Comparison of ENCODE assay signal across 8 mouse cellular contexts in genomic region chr11:94732773-94733172, GRCm38 (mm10). TPM values are rescaled to one million over a fixed set of nuclear protein-coding genes. Genes with fewer than 3 reads are reported as not detected.
DNase-seq lines count a peak whose midpoint lies in the region; ATAC-seq and TF ChIP-seq lines count a peak whose summit lies in the region.

No protein-coding gene starts in this region.

- ATAC-seq in forebrain, embryonic 13.5 days, result no peak
- ATAC-seq in midbrain, embryonic 15.5 days (replicated peaks), result no peak

- H3K4me2 ChIP-seq in forebrain, embryonic 13.5 days, result no peak overlapping the region
- H3K4me2 ChIP-seq in midbrain, embryonic 15.5 days, result no peak overlapping the region

- no peak overlapping the region for H3K9ac ChIP-seq in forebrain, embryonic 13.5 days
- no peak overlapping the region for H3K9ac ChIP-seq in midbrain, embryonic 15.5 days

- no peaks in the 10 kb centered on the region for H3K36me3 ChIP-seq in forebrain, embryonic 13.5 days (ENCODE audit: poor library complexity, severe bottlenecking)
- H3K36me3 ChIP-seq in midbrain, embryonic 15.5 days (replicated peaks), result no peaks in the 10 kb centered on the region

- DNase-seq in layer of hippocampus, adult 11-12 months (ENCODE audit: low spot score), result peak; percentile 38
- no peak for DNase-seq in layer of hippocampus, adult 9-11 months
- peak; percentile 13 for DNase-seq in MN1 (ENCODE audit: low spot score)
- DNase-seq in lung, adult 2 months, result no peak
- DNase-seq in thymus, postnatal 4 days, result peak; percentile 69

- H3K27ac ChIP-seq in cortical plate, adult 2 months (ENCODE audit: insufficient read depth, low read length), result no peak overlapping the region
- no peak overlapping the region for H3K27ac ChIP-seq in forebrain, embryonic 13.5 days
- no peak overlapping the region for H3K27ac ChIP-seq in midbrain, embryonic 15.5 days

- TF ChIP-seq POLR2A in cortical plate, adult 2 months (IDR thresholded peaks at IDR 0.05; ENCODE audit: extremely low read depth, insufficient read depth, low read length), result no peak
- no peak for TF ChIP-seq POLR2A in lung, adult 2 months (IDR thresholded peaks at IDR 0.05; ENCODE audit: borderline replicate concordance, extremely low read depth, low read depth, low read length)

- no peaks in the 10 kb centered on the region for H3K27me3 ChIP-seq in forebrain, embryonic 13.5 days
- no peaks in the 10 kb centered on the region for H3K27me3 ChIP-seq in midbrain, embryonic 15.5 days (replicated peaks)

- TF ChIP-seq CTCF in cortical plate, adult 2 months (IDR thresholded peaks at IDR 0.05; ENCODE audit: extremely low read depth, insufficient read depth, low read length), result peak; percentile 31; the same call in 1 of the 2 replicates
- 0 out of 2 replicates have a peak, but pooled peaks have one; percentile 28 for TF ChIP-seq CTCF in lung, adult 2 months (IDR thresholded peaks at IDR 0.05; ENCODE audit: insufficient read depth, low read length)

- H3K4me1 ChIP-seq in cortical plate, adult 2 months (ENCODE audit: control insufficient read depth, insufficient read depth, low read length), result no peaks in the 10 kb centered on the region
- no peaks in the 10 kb centered on the region for H3K4me1 ChIP-seq in lung, adult 2 months (ENCODE audit: control insufficient read depth, insufficient read depth, low read length)
- H3K4me1 ChIP-seq in forebrain, embryonic 13.5 days, result no peaks in the 10 kb centered on the region
- no peaks in the 10 kb centered on the region for H3K4me1 ChIP-seq in midbrain, embryonic 15.5 days

- no peaks in the 10 kb centered on the region for H3K9me3 ChIP-seq in forebrain, embryonic 13.5 days (replicated peaks)
- H3K9me3 ChIP-seq in midbrain, embryonic 15.5 days, result no peaks in the 10 kb centered on the region

- H3K4me3 ChIP-seq in cortical plate, adult 2 months (ENCODE audit: insufficient read depth, low read length), result no peak overlapping the region
- H3K4me3 ChIP-seq in lung, adult 2 months (replicated peaks; ENCODE audit: extremely low read depth, low read depth, low read length), result no peak overlapping the region
- no peak overlapping the region for H3K4me3 ChIP-seq in forebrain, embryonic 13.5 days
- no peak overlapping the region for H3K4me3 ChIP-seq in midbrain, embryonic 15.5 days

- 42% methylated on average over 8 of the region's 8 CpGs for WGBS in lung, adult 2 months
- 50% methylated on average over 8 of the region's 8 CpGs for WGBS in forebrain, embryonic 13.5 days
- WGBS in midbrain, embryonic 15.5 days, result 51% methylated on average over 8 of the region's 8 CpGs

RNA-seq across cellular contexts. Expression of gene Cdc34b, which starts 8.8 kb away (rescaled TPM):
- polyA plus RNA-seq in cortical plate, adult 2 months (2012; rRNA removed), result 0.08 and 0.13 TPM in 2 replicates
- polyA plus RNA-seq in lung, adult 2 months (2012; rRNA removed), result 0.15 TPM in 2 replicates
- not detected in 2 replicates for polyA plus RNA-seq in forebrain, embryonic 13.5 days (2015; fragmentation: Nextera tagmentation; extraction: Ambion mirVana)
- 0.14 TPM in 1 of 2 replicates, not detected in the other for polyA plus RNA-seq in midbrain, embryonic 15.5 days (2015; fragmentation: Nextera tagmentation; extraction: Ambion mirVana)

RNA-seq across cellular contexts. Expression of gene Gm11541, which starts 28.5 kb away (rescaled TPM):
- polyA plus RNA-seq in cortical plate, adult 2 months (2012; rRNA removed), result not detected in 2 replicates
- not detected in 2 replicates for polyA plus RNA-seq in lung, adult 2 months (2012; rRNA removed)
- polyA plus RNA-seq in forebrain, embryonic 13.5 days (2015; fragmentation: Nextera tagmentation; extraction: Ambion mirVana), result not detected in 2 replicates
- not detected in 2 replicates for polyA plus RNA-seq in midbrain, embryonic 15.5 days (2015; fragmentation: Nextera tagmentation; extraction: Ambion mirVana)

RNA-seq across cellular contexts. Expression of gene Tmem92, which starts 49.7 kb away (rescaled TPM):
- not detected in 2 replicates for polyA plus RNA-seq in cortical plate, adult 2 months (2012; rRNA removed)
- polyA plus RNA-seq in lung, adult 2 months (2012; rRNA removed), result not detected in 2 replicates
- polyA plus RNA-seq in forebrain, embryonic 13.5 days (2015; fragmentation: Nextera tagmentation; extraction: Ambion mirVana), result not detected in 2 replicates
- not detected in 2 replicates for polyA plus RNA-seq in midbrain, embryonic 15.5 days (2015; fragmentation: Nextera tagmentation; extraction: Ambion mirVana)

RNA-seq across cellular contexts. Expression of gene Xylt2, which starts 55.5 kb away (rescaled TPM):
- polyA plus RNA-seq in cortical plate, adult 2 months (2012; rRNA removed), result 21.2 and 22.3 TPM in 2 replicates
- polyA plus RNA-seq in lung, adult 2 months (2012; rRNA removed), result 38.4 and 41.1 TPM in 2 replicates
- 8.2 and 8.7 TPM in 2 replicates for polyA plus RNA-seq in forebrain, embryonic 13.5 days (2015; fragmentation: Nextera tagmentation; extraction: Ambion mirVana)
- polyA plus RNA-seq in midbrain, embryonic 15.5 days (2015; fragmentation: Nextera tagmentation; extraction: Ambion mirVana), result 12.8 and 14.5 TPM in 2 replicates

Comparison
In these comparisons a context has a peak if more than half of its experiments do, and no peak if none do; other contexts are left out.
1. DNase-seq: peak in layer of hippocampus, adult 11-12 months (single experiment), MN1 (single experiment) and thymus, postnatal 4 days (single experiment); none in layer of hippocampus, adult 9-11 months (single experiment) and lung, adult 2 months (single experiment).